Mouse (Mus musculus): ENCODE data around the gene Igfbp6.

GRCm38 (mm10) chr15:102103371-102103946 lies 40.7 kb upstream of the Igfbp6 start:
- TF ChIP-seq CTCF (IDR thresholded peaks at IDR 0.05; ENCODE audit: low read depth) (no peak), EP300 (IDR thresholded peaks at IDR 0.05; ENCODE audit: low read depth) (no peak)

Data from liver, embryonic 14.5 days (tissue).